Mouse (Mus musculus): Measurements from ENCODE around the gene Rbm44. TPM values are rescaled to one million over a fixed set of nuclear protein-coding genes. Genes with fewer than 3 reads are reported as not detected.

Gene Rbm44
- polyA plus RNA-seq, 1 experiment from 2014 or later, result 0.90 TPM

Other genes with a start within 250 kb of the Rbm44 start
- not detected in 2 replicates for gene Mlph, start 230.0 kb upstream of the Rbm44 start, polyA plus RNA-seq (2015; fragmentation: Nextera tagmentation; extraction: Ambion mirVana)
- not detected in 2 replicates for gene Prlh, start 192.0 kb upstream of the Rbm44 start, polyA plus RNA-seq (2015; fragmentation: Nextera tagmentation; extraction: Ambion mirVana)
- 5.5 and 6.6 TPM in 2 replicates for gene Rab17, start 175.4 kb upstream of the Rbm44 start, polyA plus RNA-seq (2015; fragmentation: Nextera tagmentation; extraction: Ambion mirVana)
- 14.9 and 16.7 TPM in 2 replicates for gene Lrrfip1, start 146.4 kb upstream of the Rbm44 start, polyA plus RNA-seq (2015; fragmentation: Nextera tagmentation; extraction: Ambion mirVana)
- 5.6 and 6.0 TPM in 2 replicates for gene Ramp1, start 34.7 kb downstream of the Rbm44 start, polyA plus RNA-seq (2015; fragmentation: Nextera tagmentation; extraction: Ambion mirVana)
- gene Ube2f, start 105.2 kb downstream of the Rbm44 start, polyA plus RNA-seq (2015; fragmentation: Nextera tagmentation; extraction: Ambion mirVana), result 66.9 and 68.6 TPM in 2 replicates
- 27.5 and 31.2 TPM in 2 replicates for gene Scly, start 153.2 kb downstream of the Rbm44 start, polyA plus RNA-seq (2015; fragmentation: Nextera tagmentation; extraction: Ambion mirVana)
- gene Espnl, start 177.0 kb downstream of the Rbm44 start, polyA plus RNA-seq (2015; fragmentation: Nextera tagmentation; extraction: Ambion mirVana), result 0.01 and 0.02 TPM in 2 replicates
- gene Klhl30, start 205.9 kb downstream of the Rbm44 start, polyA plus RNA-seq (2015; fragmentation: Nextera tagmentation; extraction: Ambion mirVana), result 0.13 and 0.22 TPM in 2 replicates
- 3.2 and 4.2 TPM in 2 replicates for gene Erfe, start 221.3 kb downstream of the Rbm44 start, polyA plus RNA-seq (2015; fragmentation: Nextera tagmentation; extraction: Ambion mirVana)

Measured in liver, embryonic 15.5 days (tissue).